ENCODE assay signal across 33 mouse cellular contexts in genomic region chr4:108601870-108602269, GRCm38 (mm10).
"Had no signal": no experiment of that assay in that cellular context is flagged by ENCODE, and none has a peak within 500 bp of the region (broad histone marks: within the 10 kb centered on the region; RNA-seq: fewer than 3 reads in every experiment).

No protein-coding gene starts in this region.

- H3K4me1 ChIP-seq: heart, embryonic 12.5 days; heart, embryonic 13.5 days; heart, embryonic 15.5 days; hindbrain, embryonic 10.5 days; hindbrain, embryonic 12.5 days; hindbrain, embryonic 13.5 days; hindbrain, embryonic 15.5 days; kidney, embryonic 15.5 days had no signal

- H3K4me2 ChIP-seq: heart, embryonic 11.5 days; heart, embryonic 12.5 days; heart, embryonic 13.5 days; heart, embryonic 15.5 days; hindbrain, embryonic 12.5 days; hindbrain, embryonic 13.5 days; hindbrain, embryonic 14.5 days; hindbrain, embryonic 15.5 days; kidney, embryonic 15.5 days had no signal

- H3K27ac ChIP-seq: heart, adult 2 months; heart, embryonic 13.5 days; heart, embryonic 15.5 days; hindbrain, embryonic 10.5 days; hindbrain, embryonic 12.5 days; hindbrain, embryonic 13.5 days; hindbrain, embryonic 14.5 days; hindbrain, embryonic 15.5 days; hindbrain, postnatal 0 days; kidney, embryonic 15.5 days; kidney, postnatal 0 days; layer of hippocampus, adult 2 months; left cerebral cortex, adult 2 months had no signal

- ATAC-seq: hindbrain, embryonic 16.5 days; hindbrain, postnatal 0 days; inflammation-experienced regulatory T-cells, adult 6 months had no signal

- DNase-seq: heart, adult 2 months; heart, postnatal 10 days; heart, postnatal 14 days; heart, postnatal 36 days; heart, postnatal 4 days; kidney, adult 11 months; kidney, adult 18-20 months; kidney, adult 2 months; kidney, adult 8-10 months; kidney, adult 9 months; kidney, postnatal 10 days; kidney, postnatal 14 days; kidney, postnatal 25 days; kidney, postnatal 36 days; kidney, postnatal 4 days; layer of hippocampus, adult 9-11 months; layer of hippocampus, postnatal 36 days had no signal

- H3K9me3 ChIP-seq: heart, embryonic 12.5 days; heart, embryonic 15.5 days; hindbrain, embryonic 12.5 days; hindbrain, embryonic 13.5 days; hindbrain, embryonic 15.5 days had no signal

- H3K27me3 ChIP-seq: heart, embryonic 12.5 days; heart, embryonic 13.5 days; heart, embryonic 15.5 days; hindbrain, embryonic 12.5 days; hindbrain, embryonic 13.5 days; hindbrain, embryonic 15.5 days; kidney, embryonic 15.5 days had no signal

- H3K9ac ChIP-seq: heart, embryonic 12.5 days; heart, embryonic 13.5 days; heart, embryonic 15.5 days; hindbrain, embryonic 12.5 days; hindbrain, embryonic 13.5 days; hindbrain, embryonic 14.5 days; hindbrain, embryonic 15.5 days; kidney, embryonic 15.5 days had no signal

- H3K4me3 ChIP-seq: heart, adult 2 months; heart, embryonic 12.5 days; heart, embryonic 13.5 days; heart, embryonic 15.5 days; hindbrain, embryonic 10.5 days; hindbrain, embryonic 12.5 days; hindbrain, embryonic 13.5 days; hindbrain, embryonic 15.5 days; kidney, embryonic 15.5 days; layer of hippocampus, adult 2 months; left cerebral cortex, adult 2 months had no signal
